Mouse (Mus musculus) ES-E14 (cell line): ENCODE data around the gene Ninj1. TPM values are rescaled to one million over a fixed set of nuclear protein-coding genes. Genes with fewer than 3 reads are reported as not detected.

ENCODE experiments used
- DNase-seq: peaks from one replicate; pipeline ENCODE4 v3.0.0-alpha.2; 2013; ENCODE audit warnings: low read depth, low spot score
- H3K27ac ChIP-seq: 2 replicates; pipeline ENCODE4 v1.5.1; 2012; ENCODE audit warnings: low read depth, mild to moderate bottlenecking, low read length, moderate library complexity, mixed read lengths; ENCODE audit not compliant: poor library complexity, insufficient read depth, severe bottlenecking
- H3K36me3 ChIP-seq: 2 replicates; pipeline ENCODE4 v1.6.1; 2012; ENCODE audit warnings: mild to moderate bottlenecking, low read length, moderate library complexity, mixed read lengths; ENCODE audit not compliant: control insufficient read depth, poor library complexity, insufficient read depth, severe bottlenecking
- H3K4me1 ChIP-seq, 2 experiments: fragments of 150-350 bp in 1 of 2; sonication (generic) in 1 of 2; 2 replicates each; pipeline ENCODE4 v1.6.1; 2012; ENCODE audit warnings: low read length in 2 of 2, mild to moderate bottlenecking in 1 of 2, mixed read lengths in 1 of 2; ENCODE audit not compliant: control insufficient read depth in 2 of 2, insufficient read depth in 2 of 2, poor library complexity in 1 of 2
- H3K4me3 ChIP-seq, 2 experiments: fragments of 150-350 bp in 1 of 2; sonication (generic) in 1 of 2; 2 replicates each; pipeline ENCODE4 v1.5.1; 2012; ENCODE audit warnings: low read length in 2 of 2, low read depth in 1 of 2, mild to moderate bottlenecking in 1 of 2, mixed read lengths in 1 of 2; ENCODE audit not compliant: insufficient read depth in 1 of 2, poor library complexity in 1 of 2, severe bottlenecking in 1 of 2
- H3K9ac ChIP-seq: 2 replicates; pipeline ENCODE4 v1.6.1; 2012; ENCODE audit warnings: low read depth, mild to moderate bottlenecking, low read length, mixed read lengths; ENCODE audit not compliant: poor library complexity, insufficient read depth, severe bottlenecking
- H3K9me3 ChIP-seq: fragments of 150-350 bp; sonication (generic); 2 replicates; pipeline ENCODE4 v1.6.1; 2012; ENCODE audit warnings: low read depth, mild to moderate bottlenecking, low read length; ENCODE audit not compliant: control insufficient read depth, insufficient read depth
- CHD2 ChIP-seq: IDR thresholded peaks from 2 replicates; pipeline ENCODE4 v1.6.1; 2014; ENCODE audit warnings: mild to moderate bottlenecking, low read depth, low read length, inconsistent platforms
- HCFC1 ChIP-seq: IDR thresholded peaks from 2 replicates; pipeline ENCODE4 v1.6.1; 2012; ENCODE audit warnings: low read length, inconsistent platforms, borderline replicate concordance; ENCODE audit not compliant: insufficient read depth
- MAFK ChIP-seq: IDR thresholded peaks from 2 replicates; pipeline ENCODE4 v1.6.1; 2014; ENCODE audit warnings: mild to moderate bottlenecking, low read depth, low read length, inconsistent platforms; ENCODE audit not compliant: insufficient read depth
- ZC3H11A ChIP-seq: IDR thresholded peaks from 2 replicates; pipeline ENCODE4 v1.6.1; 2012; ENCODE audit warnings: low read depth, mild to moderate bottlenecking, inconsistent platforms, low read length, borderline replicate concordance
- ZNF384 ChIP-seq: IDR thresholded peaks from 2 replicates; pipeline ENCODE4 v1.6.1; 2012; ENCODE audit warnings: low read depth, low read length, inconsistent platforms
- in situ Hi-C, 2 experiments: fragments of 600-800 bp; cut with MboI; formaldehyde crosslinking; loops; one replicate each; pipeline ENCODE4 v1.15.1; 2025; ENCODE audit warnings: low sequenced_read_pairs in 2 of 2, inconsistent platforms in 1 of 2; ENCODE audit not compliant: unreplicated experiment in 2 of 2
- total RNA-seq: library from RNA; depleted of rRNA; stranded (reverse); fragments of 300-350 nt; gene quantifications from 2 replicates; pipeline ENCODE4 v1.2.3, GENCODE M21; 2012

Ninj1 gene
- total RNA-seq, 1 experiment, result 20.8 TPM

GRCm38 (mm10) chr13:49145396-49145795, 41.9 kb upstream of the Ninj1 start:
- H3K4me3 ChIP-seq, result no peak overlapping the region
- TF ChIP-seq ZC3H11A (no peak), CHD2 (no peak), HCFC1 (no peak), ZNF384 (no peak), MAFK (no peak)
- in situ Hi-C loops, result no loop called here
- no peaks in the 10 kb centered on the region for H3K9me3 ChIP-seq
- no peak overlapping the region for H3K27ac ChIP-seq
- no peaks in the 10 kb centered on the region for H3K36me3 ChIP-seq
- H3K9ac ChIP-seq, result no peak overlapping the region
- DNase-seq, result no peak
- peaks cover 0 to 5% of the 10 kb centered on the region in 2 experiments; a peak in 1 of 4 replicates for H3K4me1 ChIP-seq

GRCm38 (mm10) chr13:49146040-49146697, 41.1 kb upstream of the Ninj1 start:
- Histone ChIP-seq H3K4me3 (peak overlapping the region; percentile 78 to 80), H3K9ac (peak overlapping the region; percentile 54), H3K9me3 (no peaks in the 10 kb centered on the region), H3K27ac (no peak overlapping the region), H3K36me3 (no peaks in the 10 kb centered on the region), H3K4me1 (peaks cover 0 to 5% of the 10 kb centered on the region in 2 experiments; a peak in 1 of 4 replicates)
- no peak for DNase-seq
- in situ Hi-C loops, result no loop called here
- no peak for TF ChIP-seq ZC3H11A
- TF ChIP-seq ZNF384, result no peak
- TF ChIP-seq CHD2, result no peak
- TF ChIP-seq HCFC1, result no peak

- Histone ChIP-seq H3K36me3 (no peaks in the 10 kb centered on the region), H3K4me3 (peak overlapping the region; percentile 78 to 80), H3K27ac (no peak overlapping the region), H3K9ac (peak overlapping the region; percentile 54), H3K4me1 (peaks cover 0 to 5% of the 10 kb centered on the region in 2 experiments; a peak in 1 of 4 replicates), H3K9me3 (no peaks in the 10 kb centered on the region)
- in situ Hi-C loops, result no loop called here
- DNase-seq, result no peak
- TF ChIP-seq ZNF384 (no peak), HCFC1 (no peak), CHD2 (no peak)
Observed at GRCm38 (mm10) chr13:49146698-49147006, 40.6 kb upstream of the Ninj1 start.

GRCm38 (mm10) chr13:49147007-49147857, 40.1 kb upstream of the Ninj1 start:
- Histone ChIP-seq H3K36me3 (no peaks in the 10 kb centered on the region), H3K4me1 (peaks cover 0 to 5% of the 10 kb centered on the region in 2 experiments; a peak in 1 of 4 replicates), H3K9ac (peak overlapping the region; percentile 54), H3K9me3 (no peaks in the 10 kb centered on the region), H3K4me3 (peak overlapping the region; percentile 78 to 80), H3K27ac (no peak overlapping the region)
- DNase-seq, result no peak
- in situ Hi-C loops, result no loop called here
- TF ChIP-seq ZC3H11A (no peak), HCFC1 (no peak), ZNF384 (no peak), CHD2 (no peak), MAFK (no peak)
